Mouse (Mus musculus) testis, postnatal 14 days (tissue): ENCODE measurements around the gene Slc16a6.
A peak's percentile ranks its signal among the peaks of the same experiment; 100 is the strongest.
"Not testable (repeated sequence)": the region's sequence is repeated elsewhere in the genome, so short reads cannot be mapped to it uniquely, and the experiment has no call there.

Source experiments
- DNase-seq: peaks from one replicate; pipeline ENCODE4 v3.0.0; 2021; ENCODE audit warnings: low spot score

The Slc16a6 gene

GRCm38 (mm10) chr11:109473171-109474085 is at the start of gene Slc16a6, which contains the start of gene Arsg:
TSS of gene Slc16a6 (minus strand) at chr11:109473598.
TSS of gene Arsg (plus strand) at chr11:109473374.
- DNase-seq = peak; percentile 81

DNA sequence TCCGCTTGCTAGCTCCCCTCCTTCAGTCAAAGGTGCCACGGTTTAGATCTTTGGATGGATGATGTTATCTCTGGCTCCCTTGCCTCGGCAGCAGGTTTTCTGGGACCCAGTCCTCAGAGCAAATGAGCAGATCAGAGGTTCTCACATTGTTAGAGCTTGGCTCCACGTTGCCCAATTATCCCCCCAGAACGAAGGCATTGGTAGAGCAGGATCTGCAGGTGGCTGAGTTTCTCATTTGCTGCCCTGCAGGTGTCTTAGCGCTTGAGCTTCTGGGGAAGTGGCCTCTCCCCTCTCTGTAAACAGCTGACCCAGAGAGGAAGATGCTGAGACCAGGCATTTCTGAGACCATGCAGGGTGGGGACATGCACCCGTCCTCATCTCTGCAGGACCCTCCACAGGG is 47.6 kb upstream of the Slc16a6 start:
- no peak for DNase-seq

- DNase-seq = no peak
Measured at GRCm38 (mm10) chr11:109517816-109518215, 44.4 kb upstream of the Slc16a6 start.

DNA sequence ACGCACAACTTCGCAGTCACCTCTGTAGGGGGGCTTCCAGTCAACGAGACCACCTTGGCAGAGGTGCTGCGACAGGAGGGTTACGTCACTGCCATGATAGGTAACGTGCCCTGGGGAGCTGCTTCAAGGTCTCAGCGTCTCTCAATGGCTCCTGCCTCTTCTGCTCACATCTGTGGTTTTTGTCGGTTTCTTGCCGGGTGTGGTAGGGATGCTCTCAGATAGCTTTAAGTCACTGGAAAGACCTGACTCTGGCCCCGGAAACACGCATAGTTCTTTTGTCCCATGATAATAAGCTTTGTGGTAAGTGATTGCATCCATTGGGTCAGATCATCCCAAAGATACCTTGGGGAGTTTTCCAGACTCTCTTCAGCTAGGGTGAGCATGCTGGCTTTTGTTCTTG is 43.9 kb upstream of the Slc16a6 start:
- DNase-seq = no peak

DNA sequence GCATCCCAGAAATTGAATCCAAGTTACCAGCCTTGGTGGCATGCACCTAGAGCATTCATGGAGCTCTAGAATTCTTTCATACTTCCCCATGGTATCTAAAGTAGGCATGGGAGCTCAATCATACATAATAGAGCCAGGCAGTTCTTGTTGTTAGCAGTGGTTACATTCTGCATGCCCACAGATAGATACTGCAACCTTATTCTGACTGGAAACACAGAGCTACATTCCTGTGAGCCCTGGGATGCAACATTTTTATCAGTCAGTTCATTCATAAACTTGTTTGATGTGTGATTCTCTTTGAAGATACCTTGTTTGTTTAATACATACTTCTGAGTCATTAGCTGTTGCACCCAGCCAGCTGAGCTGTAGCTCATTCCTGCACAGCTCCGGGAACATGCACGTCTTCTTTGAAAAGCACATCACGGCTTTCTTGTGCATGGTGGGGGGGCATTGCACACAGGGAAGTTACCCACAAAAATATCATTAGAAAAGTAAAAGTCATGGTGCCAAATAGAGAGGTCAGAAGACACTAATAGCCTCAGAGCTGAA is 40.7 kb upstream of the Slc16a6 start:
- DNase-seq = no peak

DNA sequence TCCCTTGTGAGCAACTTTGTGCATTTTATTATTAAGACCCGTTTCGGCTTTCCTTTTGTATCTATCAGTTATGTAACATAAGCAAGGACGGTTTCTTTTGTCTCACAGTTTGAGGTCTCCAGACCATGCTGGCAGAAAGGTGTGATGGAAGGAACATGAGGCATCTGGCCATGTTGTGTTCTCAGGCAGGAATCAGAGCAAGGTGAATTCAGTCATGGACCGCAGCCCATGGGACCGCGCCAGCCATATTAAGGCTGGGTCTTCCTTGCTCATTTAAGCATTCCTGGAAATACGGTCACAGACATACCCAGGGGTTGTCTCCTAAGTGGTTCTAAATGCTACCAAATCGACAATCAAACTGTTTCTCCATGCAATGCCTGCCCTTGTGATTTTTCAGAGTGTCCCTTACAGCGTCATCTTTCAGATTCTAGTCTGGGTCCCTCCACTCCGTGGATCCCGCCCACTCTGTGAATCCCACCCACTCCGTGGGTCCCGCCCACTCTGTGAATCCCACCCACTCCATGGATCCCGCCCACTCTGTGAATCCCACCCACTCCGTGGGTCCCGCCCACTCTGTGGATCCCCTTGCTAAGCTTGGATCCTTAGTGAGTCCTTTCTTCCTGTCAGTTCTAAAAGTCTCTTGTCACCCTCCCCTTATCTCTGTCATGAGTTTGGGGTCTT is 39.7 kb upstream of the Slc16a6 start:
- DNase-seq = no peak

DNA sequence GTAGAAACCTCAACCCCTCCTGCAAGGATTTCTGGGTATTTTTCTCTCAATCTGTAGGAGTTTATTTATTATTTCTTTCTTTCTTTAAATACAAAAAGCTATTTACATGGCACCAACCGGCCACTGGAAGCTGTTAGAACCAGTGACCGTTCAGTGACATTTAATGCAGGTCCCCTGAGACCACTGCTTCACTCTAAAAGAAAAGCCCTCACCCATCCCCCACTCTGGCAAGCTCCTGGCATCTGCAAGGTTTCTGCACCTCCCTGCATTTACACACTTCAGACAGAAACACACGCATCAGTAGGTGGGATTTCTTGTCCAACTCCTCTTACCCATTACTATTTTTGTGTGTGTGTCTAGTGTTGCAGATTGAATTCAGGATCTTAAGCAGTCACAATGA is 33.7 kb upstream of the Slc16a6 start:
- DNase-seq = no peak

GRCm38 (mm10) chr11:109505823-109506222 is 32.4 kb upstream of the Slc16a6 start:
- DNase-seq = no peak

DNA sequence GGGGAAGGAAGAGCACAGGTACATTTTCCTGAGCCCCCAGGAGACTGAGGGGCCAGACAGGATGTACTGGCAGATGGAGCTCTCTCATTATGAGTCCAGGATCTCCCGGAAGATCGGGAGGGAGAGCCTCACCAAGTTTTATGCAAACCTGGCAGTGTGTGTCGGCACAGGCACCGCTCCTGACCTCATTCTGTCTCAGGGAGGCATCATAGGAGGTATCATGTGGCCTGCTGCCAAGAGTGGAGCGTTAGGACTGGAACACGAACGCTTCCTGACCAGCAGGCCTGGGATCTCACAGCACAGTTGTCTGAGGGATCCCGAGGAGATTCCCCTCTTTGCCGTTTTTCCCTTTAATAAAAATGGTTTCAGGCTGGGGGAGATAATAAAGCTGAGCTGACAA is 31.6 kb upstream of the Slc16a6 start:
- no peak for DNase-seq

DNA sequence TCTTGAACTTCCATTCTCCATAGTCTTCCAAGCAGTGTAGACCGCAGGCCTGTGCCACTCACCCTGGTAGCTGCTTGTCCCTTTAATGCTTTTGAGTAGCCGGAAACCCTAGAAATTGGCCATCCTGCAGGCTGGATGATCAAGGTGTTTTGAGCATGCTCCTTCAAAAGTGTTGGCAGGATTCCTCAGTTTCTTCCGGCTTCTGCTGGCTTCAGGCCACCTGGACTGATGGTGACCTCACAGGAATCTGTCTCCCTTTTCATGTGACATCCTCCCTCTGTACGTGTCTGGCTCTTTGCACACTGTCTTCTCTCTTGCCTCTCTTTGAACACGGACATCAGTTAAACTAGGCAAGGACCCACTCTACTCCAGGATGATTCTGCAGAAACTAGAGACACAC is 26.8 kb upstream of the Slc16a6 start:
- no peak for DNase-seq

DNA sequence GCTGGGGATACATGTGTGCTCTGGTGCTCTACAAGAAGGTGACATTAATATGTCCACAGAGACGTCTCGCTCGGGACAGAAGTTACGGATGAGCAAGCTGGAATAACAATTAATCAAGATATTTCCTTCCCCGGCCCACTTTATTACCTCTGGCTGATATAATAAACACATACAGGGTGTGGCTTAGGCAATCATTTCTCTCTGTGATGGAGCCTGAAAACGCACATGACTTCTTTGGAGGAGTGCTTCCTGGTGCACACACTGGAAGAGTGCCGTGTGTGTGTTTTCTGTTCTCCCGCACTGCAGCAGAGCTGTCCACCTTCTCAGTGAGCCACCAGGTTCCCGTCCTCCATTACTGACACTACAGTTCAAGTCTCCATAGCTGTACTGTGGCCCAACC is 24.6 kb upstream of the Slc16a6 start:
- no peak for DNase-seq

DNA sequence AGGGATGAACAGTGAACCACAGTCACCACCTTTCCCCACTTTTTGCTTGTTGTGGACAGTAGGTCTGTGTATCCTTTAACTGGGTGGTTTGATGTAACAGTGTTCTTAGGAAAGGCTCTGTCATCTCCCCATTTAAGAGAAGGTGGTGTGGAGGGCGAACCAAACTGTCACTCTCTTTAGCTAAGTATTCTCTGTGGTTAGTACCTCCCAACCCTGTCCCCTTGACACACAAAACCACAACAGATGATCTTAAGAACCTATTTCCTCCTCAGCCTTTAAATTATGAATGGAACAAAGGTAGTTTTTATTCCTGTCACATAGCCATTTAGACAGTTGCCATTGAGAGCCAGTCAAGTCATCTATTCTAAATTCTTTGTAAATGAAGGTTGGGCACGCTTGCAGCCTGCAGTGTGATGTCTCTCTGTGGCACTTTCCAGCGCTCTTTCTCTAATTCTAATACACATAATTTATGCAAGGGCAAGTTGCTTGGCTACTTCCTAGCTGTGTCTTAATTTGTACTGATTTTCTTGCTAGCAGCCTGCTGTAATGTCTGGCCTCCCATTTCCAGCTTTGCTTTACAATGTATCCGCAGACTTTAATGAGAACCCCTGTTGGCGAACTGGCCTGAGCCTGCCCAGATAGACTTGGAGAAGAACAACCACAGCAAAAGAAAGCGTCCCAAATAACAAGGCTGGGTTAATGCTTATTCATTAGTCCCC is 23.8 kb upstream of the Slc16a6 start:
- no peak for DNase-seq

GRCm38 (mm10) chr11:109496475-109496993 is 23.1 kb upstream of the Slc16a6 start:
- no peak for DNase-seq

GRCm38 (mm10) chr11:109495771-109496474 is 22.5 kb upstream of the Slc16a6 start:
- no peak for DNase-seq

DNA sequence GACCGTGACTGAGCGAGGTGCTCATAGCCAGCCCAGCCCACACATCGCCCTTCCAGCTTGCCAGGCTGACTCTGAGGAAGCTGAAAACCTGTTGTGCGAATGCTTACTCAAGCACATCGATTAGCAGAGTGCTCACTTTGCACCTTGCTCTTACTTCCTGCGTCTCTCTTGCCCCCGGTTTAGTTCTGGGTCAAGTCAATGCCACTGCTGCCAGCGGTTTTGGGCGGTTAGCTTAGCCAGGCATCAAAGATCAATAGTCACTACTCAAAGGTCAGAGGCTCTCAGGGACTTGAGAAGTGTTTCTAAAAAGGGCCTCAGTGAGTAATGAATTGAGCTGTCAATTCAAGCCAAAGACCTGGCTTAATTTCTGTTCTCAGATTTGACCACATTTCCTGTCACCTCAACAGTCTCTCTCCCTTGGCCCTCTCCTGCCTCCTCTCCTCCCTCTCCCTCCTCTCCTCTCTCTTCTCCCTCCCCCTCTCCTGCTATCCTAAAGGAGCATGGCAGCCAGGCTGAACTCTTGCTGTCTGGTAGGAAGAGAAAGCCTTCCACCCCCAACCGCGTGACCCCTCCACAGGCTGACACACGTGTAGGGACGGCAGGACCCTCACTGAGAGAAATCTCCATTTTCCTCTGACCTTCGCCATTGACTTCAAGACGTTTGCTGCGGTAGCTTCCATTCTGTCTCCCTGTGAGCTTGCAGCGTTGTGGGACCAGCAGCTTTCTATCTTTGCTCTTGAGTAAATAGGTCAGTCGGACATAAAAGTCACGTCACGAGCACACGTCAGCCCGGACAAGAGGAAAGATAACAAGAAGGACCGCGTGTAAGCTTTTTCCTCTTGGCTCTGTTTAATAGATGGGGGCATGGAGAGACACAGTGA is 21.7 kb upstream of the Slc16a6 start:
- no peak for DNase-seq

GRCm38 (mm10) chr11:109492847-109493464 is 19.6 kb upstream of the Slc16a6 start:
- DNase-seq = not testable (repeated sequence)

DNA sequence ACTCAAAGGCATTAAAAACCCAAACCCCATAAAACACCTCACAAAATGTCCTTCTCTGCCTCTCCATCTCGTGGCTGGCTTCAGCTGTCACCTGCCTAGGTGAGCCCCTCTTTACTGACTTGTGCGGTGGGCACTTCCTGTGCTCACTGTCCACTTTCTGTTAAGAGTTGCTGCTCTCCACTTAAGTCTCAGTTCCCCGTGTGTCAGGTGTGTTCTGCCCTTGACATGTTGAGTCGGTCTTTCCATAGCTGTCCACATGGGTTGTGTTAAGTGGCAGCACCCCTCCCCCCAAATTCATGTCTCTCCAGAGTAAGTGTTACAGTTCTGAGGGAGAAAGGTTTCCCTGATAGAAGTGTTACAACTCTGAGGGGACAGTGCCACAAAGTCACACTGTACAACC is 18.4 kb upstream of the Slc16a6 start:
- DNase-seq = no peak

- no peak for DNase-seq
Measured at GRCm38 (mm10) chr11:109489763-109490162, 16.4 kb upstream of the Slc16a6 start.

- DNase-seq = no peak
Measured at GRCm38 (mm10) chr11:109487991-109488684, 14.7 kb upstream of the Slc16a6 start.
